Mouse (Mus musculus) G1E (cell line): ENCODE results near the gene Ccdc51.

Experiments
- CTCF ChIP-seq: IDR thresholded peaks from 2 replicates; pipeline ENCODE4 v1.5.1; 2012; ENCODE audit warnings: low read depth, low read length, inconsistent platforms, mixed read lengths
- GATA2 ChIP-seq: IDR thresholded peaks from 2 replicates; pipeline ENCODE4 v1.6.1; 2012; ENCODE audit warnings: low read depth, low read length, inconsistent platforms, borderline replicate concordance
- POLR2AphosphoS5 ChIP-seq: IDR thresholded peaks from 2 replicates; pipeline ENCODE4 v1.6.1; 2012; ENCODE audit warnings: low read depth, low read length, inconsistent platforms; ENCODE audit not compliant: insufficient replicate concordance
- TAL1 ChIP-seq: conservative IDR thresholded peaks from 2 replicates; pipeline ENCODE4 v1.6.1; 2012; ENCODE audit warnings: low read depth, low read length, inconsistent platforms, mixed read lengths

DNA sequence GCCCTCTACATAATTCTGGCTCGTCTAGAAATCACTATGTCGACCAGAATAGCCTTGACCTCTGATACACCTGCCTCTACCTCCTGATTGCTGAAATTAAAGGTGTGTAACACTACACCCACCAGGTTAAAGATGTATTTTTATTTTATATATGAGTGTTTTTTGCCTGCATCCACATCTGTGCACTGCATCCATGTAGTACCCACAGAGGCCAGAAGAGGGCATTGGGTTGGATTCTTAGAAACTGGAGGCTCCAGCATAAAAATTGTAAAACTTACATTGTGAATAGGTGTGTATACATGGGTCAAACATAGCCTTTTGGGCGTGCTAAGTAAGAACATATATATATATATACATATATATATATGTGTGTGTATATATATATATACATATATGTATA is 45.9 kb downstream of the Ccdc51 start:
- no peak for TF ChIP-seq CTCF
- no peak for TF ChIP-seq GATA2
- TF ChIP-seq TAL1 = no peak
- TF ChIP-seq POLR2AphosphoS5 = no peak
